Mouse (Mus musculus) hindbrain, embryonic 14.5 days (tissue): Measurements from ENCODE around the gene Fchsd2. TPM values are rescaled to one million over a fixed set of nuclear protein-coding genes. Genes with fewer than 3 reads are reported as not detected.

ENCODE experiments used
- ATAC-seq: fragments of 200-750 bp; cut with Nextera tagmentation; 2 replicates; pipeline ENCODE4 v1.8.0; 2017; ENCODE audit warnings: moderate number of reproducible peaks, mild to moderate bottlenecking, moderate TSS enrichment, moderate library complexity; ENCODE audit not compliant: low FRiP score
- DNase-seq: peaks from one replicate; pipeline ENCODE4 v3.0.0-alpha.2; 2015; ENCODE audit warnings: low spot score
- H3K27ac ChIP-seq: fragments of 300-500 bp; sonication (generic); 2 replicates; pipeline ENCODE4 v1.5.1; 2014; ENCODE audit warnings: mild to moderate bottlenecking, moderate library complexity
- H3K27me3 ChIP-seq: fragments of 300-500 bp; sonication (generic); 2 replicates; pipeline ENCODE4 v1.6.1; 2014; ENCODE audit warnings: mild to moderate bottlenecking, low read length, mixed read lengths; ENCODE audit not compliant: control insufficient read depth, insufficient read depth
- H3K36me3 ChIP-seq: fragments of 300-500 bp; sonication (generic); replicated peaks from 2 replicates; pipeline ENCODE4 v1.6.1; 2014; ENCODE audit not compliant: control insufficient read depth, insufficient read depth
- H3K4me1 ChIP-seq: fragments of 300-500 bp; sonication (generic); replicated peaks from 2 replicates; pipeline ENCODE4 v1.6.1; 2014; ENCODE audit warnings: antibody characterized with exemption, low read length, mixed read lengths; ENCODE audit not compliant: control insufficient read depth, insufficient read depth
- H3K4me2 ChIP-seq: fragments of 300-500 bp; sonication (generic); replicated peaks from 2 replicates; pipeline ENCODE4 v1.6.1; 2014; ENCODE audit warnings: mild to moderate bottlenecking, moderate library complexity
- H3K4me3 ChIP-seq: fragments of 300-500 bp; sonication (generic); replicated peaks from 2 replicates; pipeline ENCODE4 v1.5.1; 2014; ENCODE audit warnings: mild to moderate bottlenecking, low read length
- H3K9ac ChIP-seq: fragments of 300-500 bp; sonication (generic); 2 replicates; pipeline ENCODE4 v1.6.1; 2014
- H3K9me3 ChIP-seq: fragments of 300-500 bp; sonication (generic); 2 replicates; pipeline ENCODE4 v1.6.1; 2016; ENCODE audit warnings: low read length; ENCODE audit not compliant: control insufficient read depth
- WGBS: fragments of 180-500 bp; shearing (Covaris S2); extraction: QIAGEN DNeasy Blood & Tissue Kit; methylation state at CpG from one replicate; pipeline ENCODE4 v1.1.7; 2014; 5-methylcytosine and 5-hydroxymethylcytosine counted together
- polyA plus RNA-seq: library from polyadenylated mRNA; unstranded; fragments of >200 nt; fragmentation: Nextera tagmentation; extraction: Ambion mirVana; gene quantifications from 2 replicates; pipeline ENCODE4 v1.2.1, GENCODE M21; 2014

Gene Fchsd2
- polyA plus RNA-seq, 1 experiment from 2014 or later = 51.5 TPM

DNA sequence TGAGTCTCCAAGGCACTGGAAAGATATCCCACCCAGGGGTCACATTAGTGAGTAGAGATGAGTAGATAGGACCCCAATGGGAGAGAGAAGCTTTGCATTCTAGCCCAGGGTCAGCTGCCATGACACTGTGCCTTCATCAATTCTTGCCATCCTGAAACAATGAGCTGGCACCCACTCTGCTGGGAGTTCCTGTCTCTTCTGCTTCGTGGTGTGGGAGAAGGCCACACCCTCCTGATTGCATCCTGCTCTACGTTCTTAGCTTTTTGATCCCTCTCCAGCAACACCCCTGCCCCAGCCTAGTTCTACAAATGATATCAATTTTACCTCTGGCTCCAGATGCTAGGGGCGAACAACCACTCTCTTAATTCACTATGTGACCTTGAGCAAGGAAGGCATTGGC lies 3.4 kb upstream of the Fchsd2 start:
- H3K9me3 ChIP-seq = no peaks in the 10 kb centered on the region
- no peak overlapping the region for H3K27ac ChIP-seq
- DNase-seq = no peak
- no peak overlapping the region for H3K4me3 ChIP-seq
- no peaks in the 10 kb centered on the region for H3K4me1 ChIP-seq
- WGBS = 78% methylated on average over 3 of the region's 3 CpGs
- ATAC-seq = no peak
- H3K4me2 ChIP-seq = no peak overlapping the region
- H3K27me3 ChIP-seq = no peaks in the 10 kb centered on the region
- no peaks in the 10 kb centered on the region for H3K36me3 ChIP-seq
- no peak overlapping the region for H3K9ac ChIP-seq

DNA sequence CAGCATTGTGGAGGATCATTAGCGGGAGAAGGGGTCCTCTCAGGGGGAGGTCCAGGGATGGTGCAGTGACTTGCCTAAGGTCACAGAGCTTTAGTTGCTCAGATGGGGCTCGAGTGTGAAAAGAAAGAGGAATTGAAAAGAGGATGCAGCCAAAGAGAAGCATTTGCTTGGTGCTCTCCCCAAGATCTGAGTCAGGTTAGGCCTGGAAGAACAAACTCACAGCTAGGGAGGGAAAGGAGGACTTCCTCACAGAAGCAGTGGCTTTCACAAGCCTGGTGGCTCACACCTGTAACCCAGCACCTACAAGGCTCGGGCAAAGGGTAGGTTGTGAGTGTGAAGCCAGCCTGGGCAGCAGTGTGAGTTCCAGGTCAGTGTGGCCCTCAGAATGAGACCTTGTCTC lies 568 bp downstream of the Fchsd2 start:
- Histone ChIP-seq H3K4me3 (no peak overlapping the region), H3K9me3 (no peaks in the 10 kb centered on the region), H3K4me1 (no peaks in the 10 kb centered on the region), H3K36me3 (no peaks in the 10 kb centered on the region), H3K27me3 (no peaks in the 10 kb centered on the region), H3K9ac (no peak overlapping the region), H3K27ac (no peak overlapping the region), H3K4me2 (no peak overlapping the region)
- DNase-seq (no peak), ATAC-seq (no peak)
- 67% methylated on average over 3 of the region's 3 CpGs for WGBS

DNA sequence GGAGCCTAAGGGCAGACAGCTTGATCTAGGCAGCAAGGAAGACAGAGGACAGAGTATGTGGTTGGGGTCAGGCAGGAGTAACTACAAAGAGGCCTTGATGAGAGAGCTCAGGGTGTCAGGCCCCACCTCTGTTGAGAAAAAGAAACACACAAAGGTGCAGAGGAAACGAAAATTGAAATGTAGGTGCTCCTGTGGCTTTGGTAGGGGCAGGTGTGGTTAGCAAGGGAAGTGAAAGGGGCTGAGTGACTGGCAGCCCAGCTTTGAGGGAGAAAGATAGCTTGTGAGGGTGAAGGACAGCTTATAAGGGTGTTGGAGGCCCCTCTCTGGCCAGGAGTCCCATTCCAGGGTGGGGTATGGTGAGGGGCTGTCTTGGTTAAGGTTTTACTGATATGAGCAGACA lies 2.1 kb downstream of the Fchsd2 start:
- 74% methylated on average over 1 of the region's 1 CpGs for WGBS
- H3K27ac ChIP-seq = no peak overlapping the region
- H3K36me3 ChIP-seq = no peaks in the 10 kb centered on the region
- H3K4me1 ChIP-seq = no peaks in the 10 kb centered on the region
- no peak for ATAC-seq
- H3K9me3 ChIP-seq = no peaks in the 10 kb centered on the region
- no peak for DNase-seq
- H3K4me3 ChIP-seq = no peak overlapping the region
- H3K27me3 ChIP-seq = no peaks in the 10 kb centered on the region
- no peak overlapping the region for H3K4me2 ChIP-seq
- no peak overlapping the region for H3K9ac ChIP-seq

DNA sequence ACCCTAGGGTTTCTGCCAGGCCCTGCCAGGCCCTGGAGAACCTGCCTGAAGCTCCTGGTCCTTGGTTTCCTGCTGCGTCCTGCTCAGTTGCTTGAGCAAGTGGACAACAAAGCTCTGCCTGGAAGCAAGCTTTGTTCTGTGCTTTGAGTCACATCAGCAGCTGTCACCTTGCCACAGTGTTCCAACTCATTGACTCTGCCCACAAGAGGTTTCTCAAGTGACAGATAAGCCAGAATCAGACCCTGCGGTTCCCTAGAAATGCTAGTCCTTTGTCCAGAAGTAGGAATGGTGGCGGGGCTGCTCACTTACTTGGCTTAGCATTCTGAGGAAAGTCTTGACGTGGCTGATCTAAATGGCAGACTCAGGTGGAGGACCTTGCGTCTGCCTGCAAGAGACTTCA lies 2.9 kb downstream of the Fchsd2 start:
- H3K27ac ChIP-seq = no peak overlapping the region
- H3K27me3 ChIP-seq = no peaks in the 10 kb centered on the region
- H3K4me2 ChIP-seq = no peak overlapping the region
- DNase-seq = no peak
- 77% methylated on average over 5 of the region's 5 CpGs for WGBS
- no peaks in the 10 kb centered on the region for H3K4me1 ChIP-seq
- H3K4me3 ChIP-seq = no peak overlapping the region
- no peaks in the 10 kb centered on the region for H3K36me3 ChIP-seq
- H3K9ac ChIP-seq = no peak overlapping the region
- no peaks in the 10 kb centered on the region for H3K9me3 ChIP-seq
- ATAC-seq = no peak

DNA sequence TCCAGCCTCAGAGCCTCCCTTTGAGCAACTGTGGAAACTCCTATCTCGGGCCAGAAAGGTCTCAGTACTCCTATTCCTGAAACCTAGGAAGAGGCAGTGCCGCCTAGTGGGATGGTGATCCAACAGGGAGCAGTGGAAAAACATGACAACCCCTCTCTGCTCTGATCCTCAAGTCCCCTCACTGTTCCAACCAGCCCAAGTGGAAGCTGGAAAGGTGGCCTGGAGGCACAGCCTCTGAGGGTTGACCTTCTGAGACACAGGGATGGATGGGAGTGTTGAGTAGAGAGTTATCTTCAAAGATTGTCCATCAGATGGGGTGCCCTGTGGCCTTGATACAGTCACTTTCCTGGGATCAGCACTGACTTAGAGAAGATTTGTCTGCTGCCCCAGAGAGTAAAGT lies 3.9 kb downstream of the Fchsd2 start:
- Histone ChIP-seq H3K36me3 (no peaks in the 10 kb centered on the region), H3K9me3 (no peaks in the 10 kb centered on the region), H3K4me3 (no peak overlapping the region), H3K4me2 (no peak overlapping the region), H3K4me1 (no peaks in the 10 kb centered on the region), H3K27ac (no peak overlapping the region), H3K27me3 (no peaks in the 10 kb centered on the region), H3K9ac (no peak overlapping the region)
- WGBS = 91% methylated on average over 2 of the region's 2 CpGs
- ATAC-seq = no peak
- DNase-seq = no peak

DNA sequence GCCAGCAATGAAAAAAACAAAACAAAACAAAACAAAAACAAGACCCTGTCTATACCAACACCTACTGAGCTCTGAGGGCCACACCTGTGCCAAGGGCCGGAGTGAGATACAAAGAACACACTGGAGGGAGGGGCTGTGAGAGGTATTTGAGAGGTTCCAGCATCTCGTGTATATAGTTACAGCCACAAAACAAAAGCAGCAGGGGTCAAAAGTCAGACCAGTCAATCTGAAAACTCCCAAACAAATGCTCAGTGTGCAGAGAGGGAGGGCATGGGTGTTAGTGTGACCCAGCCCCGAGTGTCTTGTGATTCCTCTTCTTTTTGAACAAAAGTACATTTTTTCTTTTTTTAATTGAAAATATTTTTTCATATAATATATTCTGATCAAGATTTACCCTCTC lies 4.4 kb downstream of the Fchsd2 start:
- no peaks in the 10 kb centered on the region for H3K36me3 ChIP-seq
- H3K4me2 ChIP-seq = no peak overlapping the region
- no peaks in the 10 kb centered on the region for H3K4me1 ChIP-seq
- no peaks in the 10 kb centered on the region for H3K27me3 ChIP-seq
- H3K4me3 ChIP-seq = no peak overlapping the region
- DNase-seq = no peak
- H3K9ac ChIP-seq = no peak overlapping the region
- no peak for ATAC-seq
- no peaks in the 10 kb centered on the region for H3K9me3 ChIP-seq
- 39% methylated on average over 3 of the region's 3 CpGs for WGBS
- H3K27ac ChIP-seq = no peak overlapping the region

DNA sequence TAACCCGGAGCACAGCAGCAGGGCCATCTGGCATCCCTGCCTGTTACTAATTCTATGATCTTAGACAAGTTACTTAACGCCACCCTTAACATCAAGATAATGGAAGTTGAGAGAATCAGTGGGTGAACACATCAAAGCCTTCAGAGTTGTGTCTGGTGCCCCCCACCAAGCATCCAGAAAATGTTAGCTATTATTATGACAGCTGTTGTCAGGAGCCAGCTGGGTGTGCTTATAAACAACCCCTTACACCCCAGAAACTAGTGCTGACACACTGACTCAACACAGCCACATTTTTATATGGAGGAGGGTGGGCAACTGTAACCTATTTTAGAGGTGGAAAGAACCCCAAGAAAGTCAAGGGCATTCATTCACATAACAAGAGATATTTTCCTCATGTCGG lies 7.3 kb downstream of the Fchsd2 start:
- Histone ChIP-seq H3K9me3 (no peaks in the 10 kb centered on the region), H3K27ac (no peak overlapping the region), H3K27me3 (no peaks in the 10 kb centered on the region), H3K4me2 (no peak overlapping the region), H3K4me1 (no peaks in the 10 kb centered on the region), H3K9ac (no peak overlapping the region), H3K4me3 (no peak overlapping the region), H3K36me3 (no peaks in the 10 kb centered on the region)
- ATAC-seq (no peak), DNase-seq (no peak)
- 65% methylated on average over 3 of the region's 3 CpGs for WGBS

DNA sequence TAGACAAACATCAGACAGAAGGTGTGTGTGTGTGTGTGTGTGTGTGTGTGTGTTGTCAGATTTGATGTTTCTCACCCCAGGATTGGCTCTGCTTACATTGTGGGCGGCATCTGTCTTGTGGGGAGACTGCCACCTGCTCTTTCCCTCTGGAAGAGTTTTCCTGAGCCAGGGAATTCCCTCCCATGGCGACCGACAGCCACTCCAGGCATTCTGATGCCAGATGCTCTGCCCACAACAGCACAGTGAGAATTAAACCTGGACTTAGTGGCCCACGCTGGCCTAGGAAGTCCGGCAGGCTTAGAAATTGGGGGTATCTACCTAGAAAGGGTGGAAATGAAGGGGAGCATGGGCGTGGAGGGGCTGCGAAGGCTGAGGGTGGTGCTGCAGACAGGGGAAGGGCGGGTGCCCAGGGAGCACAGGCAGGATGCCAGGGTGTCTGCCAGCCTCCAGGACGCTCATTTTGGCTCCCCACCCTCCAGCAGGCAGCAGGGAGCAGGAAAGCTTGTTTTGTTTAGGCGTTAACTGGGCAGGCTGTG lies 8.6 kb downstream of the Fchsd2 start:
- Histone ChIP-seq H3K36me3 (no peaks in the 10 kb centered on the region), H3K27me3 (no peaks in the 10 kb centered on the region), H3K4me1 (no peaks in the 10 kb centered on the region), H3K27ac (peak overlapping the region; percentile 61), H3K9me3 (no peaks in the 10 kb centered on the region), H3K9ac (no peak overlapping the region), H3K4me3 (no peak overlapping the region), H3K4me2 (no peak overlapping the region)
- 41% methylated on average over 10 of the region's 10 CpGs for WGBS
- ATAC-seq (peak; percentile 68; the same call in 1 of the 2 replicates), DNase-seq (peak; percentile 48)

DNA sequence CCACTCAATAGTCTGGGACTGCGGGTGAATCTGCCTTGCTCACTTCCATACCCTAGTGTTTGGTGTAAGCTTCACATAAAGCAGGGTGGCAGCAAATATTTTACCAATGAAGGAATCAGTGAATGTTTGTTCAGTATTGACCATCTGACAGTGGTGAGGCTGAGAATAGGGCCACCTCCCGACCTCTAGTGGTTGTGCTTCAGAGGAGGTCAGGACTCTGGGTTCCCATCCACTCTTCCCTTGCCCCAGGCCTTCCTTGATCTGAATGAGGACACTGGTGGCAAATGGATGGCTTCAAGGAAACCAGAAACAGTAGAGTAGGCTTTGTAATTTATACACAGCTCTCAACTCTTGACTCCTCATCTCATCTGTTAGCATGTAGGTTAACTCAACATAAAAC lies 14.0 kb downstream of the Fchsd2 start:
- Histone ChIP-seq H3K27ac (no peak overlapping the region), H3K4me1 (peaks cover 17% of the 10 kb centered on the region), H3K4me2 (no peak overlapping the region), H3K36me3 (peaks cover 11% of the 10 kb centered on the region), H3K27me3 (no peaks in the 10 kb centered on the region), H3K9ac (no peak overlapping the region), H3K9me3 (no peaks in the 10 kb centered on the region), H3K4me3 (no peak overlapping the region)
- ATAC-seq (no peak), DNase-seq (no peak)
- 76% methylated on average over 2 of the region's 2 CpGs for WGBS
